Mouse (Mus musculus) CH12.LX (cell line): ENCODE data around the gene Tmed1.

Source experiments
- CTCF ChIP-seq, 2 experiments: IDR thresholded peaks in 1 of 2; conservative IDR thresholded peaks in 1 of 2; 2 replicates each; pipeline ENCODE4 v1.5.1; 2011 to 2012; ENCODE audit warnings: low read depth in 2 of 2, low read length in 2 of 2, improper control_type of control experiment in 1 of 2, inconsistent platforms in 1 of 2, mild to moderate bottlenecking in 1 of 2, moderate library complexity in 1 of 2
- EP300 ChIP-seq: IDR thresholded peaks from 2 replicates; pipeline ENCODE4 v1.6.1; 2011; ENCODE audit warnings: low read length, improper control_type of control experiment
- ETS1 ChIP-seq: conservative IDR thresholded peaks from 2 replicates; pipeline ENCODE4 v1.6.1; 2012; ENCODE audit warnings: low read depth, mild to moderate bottlenecking, inconsistent platforms, low read length, improper control_type of control experiment, moderate library complexity
- HCFC1 ChIP-seq: IDR thresholded peaks from 2 replicates; pipeline ENCODE4 v1.6.1; 2012; ENCODE audit warnings: low read depth, mild to moderate bottlenecking, inconsistent platforms, low read length, improper control_type of control experiment
- MAFK ChIP-seq: IDR thresholded peaks from 2 replicates; pipeline ENCODE4 v1.6.1; 2011; ENCODE audit warnings: low read length, improper control_type of control experiment; ENCODE audit not compliant: insufficient replicate concordance
- MAX ChIP-seq: IDR thresholded peaks from 2 replicates; pipeline ENCODE4 v1.6.1; 2011; ENCODE audit warnings: low read length, improper control_type of control experiment
- MEF2A ChIP-seq: IDR thresholded peaks from 2 replicates; pipeline ENCODE4 v1.6.1; 2014; ENCODE audit warnings: low read depth, mild to moderate bottlenecking, inconsistent platforms, low read length, improper control_type of control experiment, borderline replicate concordance
- POLR2A ChIP-seq: IDR thresholded peaks from 2 replicates; pipeline ENCODE4 v1.6.1; 2011; ENCODE audit warnings: low read depth, mild to moderate bottlenecking, improper control_type of control experiment, low read length
- POLR2AphosphoS2 ChIP-seq: IDR thresholded peaks from 2 replicates; pipeline ENCODE4 v1.6.1; 2011; ENCODE audit warnings: low read depth, low read length, improper control_type of control experiment
- TBP ChIP-seq: conservative IDR thresholded peaks from 2 replicates; pipeline ENCODE4 v1.6.1; 2011; ENCODE audit warnings: low read depth, low read length, improper control_type of control experiment
- USF1 ChIP-seq: IDR thresholded peaks from 2 replicates; pipeline ENCODE4 v1.6.1; 2014; ENCODE audit warnings: low read depth, mild to moderate bottlenecking, inconsistent platforms, low read length, improper control_type of control experiment
- ZC3H11A ChIP-seq: IDR thresholded peaks from 2 replicates; pipeline ENCODE4 v1.6.1; 2012; ENCODE audit warnings: low read depth, mild to moderate bottlenecking, inconsistent platforms, low read length, improper control_type of control experiment
- ZMIZ1 ChIP-seq: IDR thresholded peaks from 2 replicates; pipeline ENCODE4 v1.6.1; 2012; ENCODE audit warnings: low read depth, mild to moderate bottlenecking, inconsistent platforms, low read length, improper control_type of control experiment
- ZNF384 ChIP-seq: IDR thresholded peaks from 2 replicates; pipeline ENCODE4 v1.6.1; 2012; ENCODE audit warnings: low read depth, low read length, improper control_type of control experiment, inconsistent platforms

GRCm38 (mm10) chr9:21505767-21506166, 4.3 kb downstream of the Tmed1 start:
- TF ChIP-seq POLR2A (no peak), TBP (no peak), ZC3H11A (no peak), ZMIZ1 (no peak), HCFC1 (no peak), USF1 (no peak), CTCF (conservative IDR thresholded peaks at IDR 0.05 in 1 of 2, IDR thresholded peaks at IDR 0.05 in 1 of 2; ENCODE audit: low read depth in 2 of 2, low read length in 2 of 2) (no peak), MAX (no peak), ETS1 (no peak), POLR2AphosphoS2 (no peak), MAFK (no peak), MEF2A (no peak), EP300 (no peak), ZNF384 (no peak)
